Mouse (Mus musculus) kidney, embryonic 14.5 days (tissue): ENCODE data around the gene Smpd2. TPM values are rescaled to one million over a fixed set of nuclear protein-coding genes. Genes with fewer than 3 reads are reported as not detected.
A peak's percentile ranks its signal among the peaks of the same experiment; 100 is the strongest.

Experiments used
- ATAC-seq: fragments of 200-750 bp; cut with Nextera tagmentation; 2 replicates; pipeline ENCODE4 v1.8.0; 2017; ENCODE audit warnings: moderate number of reproducible peaks, mild to moderate bottlenecking, moderate TSS enrichment, moderate library complexity; ENCODE audit not compliant: low FRiP score, low TSS enrichment
- H3K27ac ChIP-seq: fragments of 300-500 bp; sonication (generic); 2 replicates; pipeline ENCODE4 v1.5.1; 2014; ENCODE audit warnings: low read depth, mild to moderate bottlenecking, low read length, moderate library complexity, mixed read lengths
- H3K27me3 ChIP-seq: fragments of 300-500 bp; sonication (generic); 2 replicates; pipeline ENCODE4 v1.6.1; 2014; ENCODE audit warnings: mild to moderate bottlenecking, low read length; ENCODE audit not compliant: control insufficient read depth, insufficient read depth
- H3K36me3 ChIP-seq: fragments of 300-500 bp; sonication (generic); 2 replicates; pipeline ENCODE4 v1.6.1; 2014; ENCODE audit warnings: low read length, mixed read lengths; ENCODE audit not compliant: control insufficient read depth, insufficient read depth
- H3K4me1 ChIP-seq: fragments of 300-500 bp; sonication (generic); 2 replicates; pipeline ENCODE4 v1.6.1; 2014; ENCODE audit warnings: low read length, mixed read lengths; ENCODE audit not compliant: control insufficient read depth, insufficient read depth
- H3K4me2 ChIP-seq: fragments of 300-500 bp; sonication (generic); replicated peaks from 2 replicates; pipeline ENCODE4 v1.6.1; 2014; ENCODE audit warnings: low read depth, mild to moderate bottlenecking, low read length
- H3K4me3 ChIP-seq: fragments of 300-500 bp; sonication (generic); 2 replicates; pipeline ENCODE4 v1.5.1; 2014; ENCODE audit warnings: mild to moderate bottlenecking, low read length
- H3K9ac ChIP-seq: fragments of 300-500 bp; sonication (generic); 2 replicates; pipeline ENCODE4 v1.6.1; 2014; ENCODE audit warnings: low read depth, mild to moderate bottlenecking, low read length, moderate library complexity
- H3K9me3 ChIP-seq: fragments of 300-500 bp; sonication (generic); 2 replicates; pipeline ENCODE4 v1.6.1; 2016; ENCODE audit warnings: low read length; ENCODE audit not compliant: control insufficient read depth
- WGBS: fragments of 180-500 bp; shearing (Covaris S2); extraction: QIAGEN DNeasy Blood & Tissue Kit; methylation state at CpG from one replicate; pipeline ENCODE4 v1.1.7; 2014; 5-methylcytosine and 5-hydroxymethylcytosine counted together
- polyA plus RNA-seq: library from polyadenylated mRNA; unstranded; fragments of >200 nt; fragmentation: Nextera tagmentation; extraction: Ambion mirVana; gene quantifications from 2 replicates; pipeline ENCODE4 v1.2.1, GENCODE M21; 2014

Smpd2 gene
- polyA plus RNA-seq, 1 experiment from 2014 or later: 59.2 TPM

GRCm38 (mm10) chr10:41480938-41481880 is 9.0 kb downstream of the Smpd2 start:
- H3K27ac ChIP-seq: no peak overlapping the region
- no peaks in the 10 kb centered on the region for H3K9me3 ChIP-seq
- H3K4me3 ChIP-seq: no peak overlapping the region
- no peak for ATAC-seq
- H3K4me2 ChIP-seq: no peak overlapping the region
- WGBS: 74% methylated on average over 33 of the region's 33 CpGs
- no peaks in the 10 kb centered on the region for H3K4me1 ChIP-seq
- peaks cover 48% of the 10 kb centered on the region for H3K36me3 ChIP-seq
- H3K9ac ChIP-seq: no peak overlapping the region
- H3K27me3 ChIP-seq: no peaks in the 10 kb centered on the region

- 0 out of 2 replicates have a peak, but pooled peaks cover 9% of the 10 kb centered on the region for H3K4me1 ChIP-seq
- no peak overlapping the region for H3K4me3 ChIP-seq
- H3K27ac ChIP-seq: no peak overlapping the region
- no peak overlapping the region for H3K4me2 ChIP-seq
- peaks cover 36% of the 10 kb centered on the region for H3K36me3 ChIP-seq
- ATAC-seq: no peak
- no peak overlapping the region for H3K9ac ChIP-seq
- 84% methylated on average over 3 of the region's 3 CpGs for WGBS
- no peaks in the 10 kb centered on the region for H3K9me3 ChIP-seq
- no peaks in the 10 kb centered on the region for H3K27me3 ChIP-seq
These were observed 10.2 kb downstream of the Smpd2 start for GRCm38 (mm10) chr10:41479961-41480360.

GRCm38 (mm10) chr10:41477278-41478181 is 12.6 kb downstream of the Smpd2 start:
- Histone ChIP-seq H3K36me3 (peaks cover 14% of the 10 kb centered on the region), H3K4me2 (peak overlapping the region; percentile 85), H3K9me3 (no peaks in the 10 kb centered on the region), H3K4me3 (peak overlapping the region; percentile 52), H3K27ac (peak overlapping the region; percentile 59; the same call in 1 of the 2 replicates), H3K9ac (peak overlapping the region; percentile 67), H3K27me3 (no peaks in the 10 kb centered on the region), H3K4me1 (0 out of 2 replicates have a peak, but pooled peaks cover 9% of the 10 kb centered on the region)
- WGBS: 4% methylated on average over 20 of the region's 20 CpGs
- peak; percentile 83 for ATAC-seq

GRCm38 (mm10) chr10:41477018-41477277 is 13.2 kb downstream of the Smpd2 start:
- Histone ChIP-seq H3K4me1 (0 out of 2 replicates have a peak, but pooled peaks cover 9% of the 10 kb centered on the region), H3K9me3 (no peaks in the 10 kb centered on the region), H3K27me3 (no peaks in the 10 kb centered on the region), H3K36me3 (peaks cover 8% of the 10 kb centered on the region; the same call in 1 of the 2 replicates), H3K4me3 (peak overlapping the region; percentile 52), H3K27ac (peak overlapping the region; percentile 59; the same call in 1 of the 2 replicates), H3K4me2 (peak overlapping the region; percentile 85), H3K9ac (peak overlapping the region; percentile 67)
- ATAC-seq: peak; percentile 4; the same call in 1 of the 2 replicates
- 0% methylated on average over 9 of the region's 9 CpGs for WGBS

GRCm38 (mm10) chr10:41476171-41477017 is 13.8 kb downstream of the Smpd2 start, which contains the start of gene Mical1:
TSS of gene Mical1 (plus strand) at chr10:41476314.
- under 1% methylated on average over 30 of the region's 35 CpGs for WGBS

GRCm38 (mm10) chr10:41474981-41475391 is 15.2 kb downstream of the Smpd2 start:
- Histone ChIP-seq H3K9ac (no peak overlapping the region), H3K36me3 (no peaks in the 10 kb centered on the region; the same call in 1 of the 2 replicates), H3K9me3 (no peaks in the 10 kb centered on the region), H3K27me3 (no peaks in the 10 kb centered on the region), H3K4me2 (no peak overlapping the region; the same call in 1 of the 2 replicates), H3K27ac (no peak overlapping the region), H3K4me3 (no peak overlapping the region), H3K4me1 (0 out of 2 replicates have a peak, but pooled peaks cover 9% of the 10 kb centered on the region)
- 65% methylated on average over 1 of the region's 1 CpGs for WGBS
- ATAC-seq: no peak

More at GRCm38 (mm10) chr10:41476171-41477017, 13.8 kb downstream of the Smpd2 start, which contains the start of gene Mical1:
- Histone ChIP-seq H3K9ac (peak within 1 kb of the TSS; percentile 67), H3K27me3 (no peaks in the 10 kb centered on the region), H3K4me3 (peak within 1 kb of the TSS; percentile 52), H3K9me3 (no peaks in the 10 kb centered on the region), H3K27ac (peak within 1 kb of the TSS; percentile 59), H3K4me1 (0 out of 2 replicates have a peak, but pooled peaks cover 9% of the 10 kb centered on the region), H3K36me3 (peaks cover 6% of the 10 kb centered on the region; the same call in 1 of the 2 replicates), H3K4me2 (peak within 1 kb of the TSS; percentile 85)
- peak; percentile 86 for ATAC-seq

GRCm38 (mm10) chr10:41473782-41474468 is 16.2 kb downstream of the Smpd2 start:
- Histone ChIP-seq H3K27me3 (no peaks in the 10 kb centered on the region), H3K27ac (no peak overlapping the region), H3K4me3 (no peak overlapping the region), H3K9ac (no peak overlapping the region), H3K36me3 (no peaks in the 10 kb centered on the region), H3K4me2 (no peak overlapping the region), H3K4me1 (0 out of 2 replicates have a peak, but pooled peaks cover 9% of the 10 kb centered on the region), H3K9me3 (no peaks in the 10 kb centered on the region)
- WGBS: 88% methylated on average over 6 of the region's 6 CpGs
- ATAC-seq: no peak
